Mouse (Mus musculus) midbrain, embryonic 14.5 days (tissue): ENCODE measurements around the gene Zranb1. TPM values are rescaled to one million over a fixed set of nuclear protein-coding genes. Genes with fewer than 3 reads are reported as not detected.

Source experiments
- ATAC-seq: fragments of 200-750 bp; cut with Nextera tagmentation; 2 replicates; pipeline ENCODE4 v1.8.0; 2017; ENCODE audit warnings: moderate number of reproducible peaks, moderate library complexity; ENCODE audit not compliant: low FRiP score, low TSS enrichment
- DNase-seq: peaks from one replicate; pipeline ENCODE4 v3.0.0-alpha.2; 2015
- H3K27ac ChIP-seq: fragments of 300-500 bp; sonication (generic); replicated peaks from 2 replicates; pipeline ENCODE4 v1.5.1; 2014; ENCODE audit warnings: mild to moderate bottlenecking, low read depth, low read length, moderate library complexity
- H3K27me3 ChIP-seq: fragments of 300-500 bp; sonication (generic); 2 replicates; pipeline ENCODE4 v1.6.1; 2014; ENCODE audit warnings: low read length, control low read depth, mixed read lengths; ENCODE audit not compliant: control insufficient read depth, insufficient read depth
- H3K36me3 ChIP-seq: fragments of 300-500 bp; sonication (generic); 2 replicates; pipeline ENCODE4 v1.6.1; 2014; ENCODE audit warnings: low read length, control low read depth; ENCODE audit not compliant: control insufficient read depth, insufficient read depth
- H3K4me1 ChIP-seq: fragments of 300-500 bp; sonication (generic); 2 replicates; pipeline ENCODE4 v1.6.1; 2014; ENCODE audit warnings: mild to moderate bottlenecking, antibody characterized with exemption, low read length, control low read depth; ENCODE audit not compliant: control insufficient read depth, insufficient read depth
- H3K4me2 ChIP-seq: fragments of 300-500 bp; sonication (generic); 2 replicates; pipeline ENCODE4 v1.6.1; 2014; ENCODE audit warnings: mild to moderate bottlenecking, low read length, moderate library complexity
- H3K4me3 ChIP-seq: fragments of 300-500 bp; sonication (generic); replicated peaks from 2 replicates; pipeline ENCODE4 v1.5.1; 2014; ENCODE audit warnings: low read depth, low read length
- H3K9ac ChIP-seq: fragments of 300-500 bp; sonication (generic); replicated peaks from 2 replicates; pipeline ENCODE4 v1.6.1; 2014; ENCODE audit warnings: mild to moderate bottlenecking, low read length, moderate library complexity
- H3K9me3 ChIP-seq: fragments of 300-500 bp; sonication (generic); 2 replicates; pipeline ENCODE4 v1.6.1; 2016; ENCODE audit warnings: low read length, control low read depth, mixed read lengths; ENCODE audit not compliant: control insufficient read depth
- WGBS: fragments of 180-500 bp; shearing (Covaris S2); extraction: QIAGEN DNeasy Blood & Tissue Kit; methylation state at CpG from one replicate; pipeline ENCODE4 v1.1.7; 2014; 5-methylcytosine and 5-hydroxymethylcytosine counted together
- polyA plus RNA-seq: library from polyadenylated mRNA; unstranded; fragments of >200 nt; fragmentation: Nextera tagmentation; extraction: Ambion mirVana; gene quantifications from 2 replicates; pipeline ENCODE4 v1.2.1, GENCODE M21; 2014

Zranb1 gene
- 32.8 and 35.1 TPM in 2 replicates for polyA plus RNA-seq

DNA sequence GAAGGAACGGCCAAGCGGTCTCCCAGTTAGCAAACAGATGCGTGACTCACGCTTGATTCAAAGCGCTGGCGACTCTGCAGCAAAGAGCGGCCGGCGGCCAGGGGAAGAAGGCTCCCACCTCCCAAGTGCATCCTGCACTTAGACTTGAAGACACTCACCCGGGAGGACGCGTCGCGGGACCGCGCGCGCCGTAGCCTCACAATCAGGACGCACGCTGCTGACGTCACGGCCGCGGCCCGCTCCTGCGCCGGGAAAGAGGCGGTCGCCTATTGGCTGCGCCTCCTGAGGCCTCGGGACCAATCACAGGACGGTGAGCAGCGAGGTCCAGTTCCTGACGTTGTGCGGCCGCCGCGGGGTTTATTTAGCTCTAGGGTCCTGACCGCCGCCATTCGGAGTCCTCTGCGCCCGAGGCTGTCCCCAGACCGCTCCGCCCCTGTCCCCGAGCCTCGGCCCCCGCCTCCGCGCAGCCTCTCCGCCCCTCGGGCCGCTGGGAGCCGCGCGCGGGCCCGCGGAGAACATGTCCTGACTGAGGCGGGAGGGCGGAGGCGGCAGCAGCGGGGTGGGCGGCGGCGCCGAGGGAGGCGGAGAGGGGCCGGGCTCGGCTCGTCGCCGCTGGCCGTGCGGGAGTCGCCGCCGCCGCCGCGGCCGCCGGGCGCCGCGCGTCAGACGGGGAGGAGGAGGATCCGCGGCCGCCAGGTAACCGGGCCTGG is at the start of gene Zranb1:
Gene Zranb1, plus strand, starts transcription at position 293 of the 710 bp plus-strand sequence.
- H3K4me3 ChIP-seq, result peak within 1 kb of the TSS; percentile 89
- H3K4me2 ChIP-seq, result peak within 1 kb of the TSS; percentile 85
- H3K27ac ChIP-seq, result peak within 1 kb of the TSS; percentile 98
- WGBS, result under 1% methylated on average over 92 of the region's 93 CpGs
- H3K9me3 ChIP-seq, result no peaks in the 10 kb centered on the region
- no peaks in the 10 kb centered on the region for H3K27me3 ChIP-seq
- peak; percentile 99 for ATAC-seq
- H3K4me1 ChIP-seq, result peaks cover 9% of the 10 kb centered on the region
- H3K36me3 ChIP-seq, result no peaks in the 10 kb centered on the region
- peak within 1 kb of the TSS; percentile 93 for H3K9ac ChIP-seq
- peak; percentile 100 for DNase-seq

DNA sequence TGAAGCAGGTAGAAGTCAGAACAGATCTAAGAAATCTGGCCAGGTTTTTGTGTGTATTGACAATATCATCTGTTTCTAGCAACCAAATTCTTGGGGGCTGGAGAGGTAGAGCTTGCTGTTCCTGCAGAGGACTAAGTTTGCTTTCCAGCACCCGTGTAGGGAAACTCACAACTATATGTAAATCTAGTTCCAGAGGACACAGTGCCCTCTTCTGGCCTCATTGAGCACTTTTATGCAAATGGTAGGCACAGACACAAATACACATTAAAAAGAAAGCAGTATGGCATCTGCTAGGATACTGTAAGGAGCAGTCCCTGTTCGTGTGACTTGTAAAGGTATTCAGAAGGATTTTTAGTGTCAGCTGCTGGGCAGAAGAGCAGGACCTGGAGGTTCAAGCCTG is 48.6 kb upstream of the Zranb1 start:
- peaks cover 74% of the 10 kb centered on the region for H3K36me3 ChIP-seq
- DNase-seq, result peak; percentile 48

DNA sequence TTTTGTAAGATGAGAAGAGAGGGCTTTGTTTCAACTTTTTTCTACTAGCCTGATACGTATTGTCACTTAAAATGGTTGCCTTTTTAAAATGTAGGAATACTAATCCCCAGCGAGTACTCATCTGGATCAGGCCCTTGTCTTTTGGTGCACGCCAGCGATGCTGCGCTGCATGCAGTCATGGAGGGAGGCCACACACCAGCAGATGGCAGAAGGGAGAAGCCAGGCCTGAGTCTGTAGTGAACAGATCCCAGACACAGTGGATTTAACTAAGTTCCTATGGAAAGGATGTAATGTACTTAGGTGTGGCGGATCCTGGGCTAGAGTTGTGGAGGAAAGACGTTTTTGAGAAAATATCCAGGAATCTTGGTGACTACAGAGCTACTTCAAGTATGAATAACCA is 46.9 kb upstream of the Zranb1 start:
- ATAC-seq, result no peak
- Histone ChIP-seq H3K4me1 (no peaks in the 10 kb centered on the region), H3K27ac (no peak overlapping the region), H3K4me3 (no peak overlapping the region), H3K9me3 (no peaks in the 10 kb centered on the region), H3K4me2 (no peak overlapping the region), H3K27me3 (no peaks in the 10 kb centered on the region), H3K9ac (no peak overlapping the region), H3K36me3 (peaks cover 60% of the 10 kb centered on the region)
- peak; percentile 50 for DNase-seq
- 92% methylated on average over 7 of the region's 7 CpGs for WGBS

More for the DNA sequence above, 48.6 kb upstream of the Zranb1 start:
- Histone ChIP-seq H3K4me2 (no peak overlapping the region), H3K9me3 (no peaks in the 10 kb centered on the region), H3K9ac (no peak overlapping the region), H3K27ac (no peak overlapping the region), H3K4me3 (no peak overlapping the region), H3K4me1 (no peaks in the 10 kb centered on the region), H3K27me3 (no peaks in the 10 kb centered on the region)
- no peak for ATAC-seq
- 71% methylated on average over 2 of the region's 2 CpGs for WGBS

DNA sequence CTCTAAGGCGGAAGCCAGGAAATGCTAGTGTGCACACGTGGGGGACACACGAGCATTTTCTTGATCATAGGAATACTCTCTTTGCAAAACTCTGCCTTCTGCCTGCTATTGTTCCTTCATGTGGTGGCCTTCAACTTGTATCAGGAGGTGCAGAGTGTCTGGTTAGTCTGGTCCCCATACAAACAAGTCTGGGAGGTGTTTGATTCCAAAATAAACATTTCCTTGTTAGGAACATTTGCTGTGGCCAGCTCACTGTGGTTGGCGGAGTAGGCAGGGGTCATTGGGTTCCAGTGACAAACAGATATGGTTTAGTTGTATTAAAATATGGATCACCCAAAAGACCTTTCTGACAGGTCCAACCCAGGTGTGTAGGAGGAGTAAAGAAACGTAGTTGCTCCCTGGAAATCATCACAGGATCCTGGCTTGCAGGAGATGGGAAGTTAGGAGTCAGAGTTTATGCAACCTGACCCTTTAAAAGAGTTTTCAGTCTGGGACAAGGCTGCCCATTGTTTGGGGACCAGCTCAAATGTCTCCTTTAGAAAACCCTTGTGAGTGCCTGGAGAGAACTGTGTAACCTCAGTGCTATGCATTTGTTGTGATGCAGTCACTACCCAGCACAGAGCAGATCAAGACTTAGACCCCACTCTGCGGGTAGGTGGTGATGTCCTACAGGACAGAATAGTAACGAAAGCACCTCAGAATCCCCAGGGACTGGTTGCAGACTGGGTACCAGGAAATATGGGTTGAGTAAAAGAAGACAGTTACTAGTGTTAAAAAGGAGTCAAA is 43.7 kb upstream of the Zranb1 start:
- Histone ChIP-seq H3K36me3 (peaks cover 33% of the 10 kb centered on the region), H3K9ac (no peak overlapping the region), H3K27me3 (no peaks in the 10 kb centered on the region), H3K4me1 (no peaks in the 10 kb centered on the region), H3K4me2 (no peak overlapping the region), H3K27ac (no peak overlapping the region), H3K9me3 (no peaks in the 10 kb centered on the region), H3K4me3 (no peak overlapping the region)
- DNase-seq (no peak), ATAC-seq (no peak)
- WGBS, result 84% methylated on average over 7 of the region's 7 CpGs

DNA sequence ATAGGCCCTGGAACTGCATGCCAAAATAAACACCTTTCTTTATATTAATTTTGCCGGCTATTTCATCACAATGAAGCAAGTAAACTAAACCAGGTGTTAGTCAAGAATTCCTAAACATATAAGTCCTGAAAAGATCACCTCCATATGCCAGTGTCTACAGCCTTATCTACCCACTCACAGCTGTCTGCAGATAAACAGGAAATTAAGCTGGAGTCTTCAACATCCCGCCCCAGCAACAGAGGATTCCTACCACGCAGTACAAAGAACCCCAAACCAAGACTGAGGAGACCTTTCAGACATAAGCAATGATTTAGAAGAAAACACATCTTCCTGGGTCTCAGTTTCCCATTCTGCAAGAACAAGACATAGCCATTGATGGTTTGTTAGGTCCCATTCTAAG is 42.9 kb upstream of the Zranb1 start:
- no peaks in the 10 kb centered on the region for H3K27me3 ChIP-seq
- H3K36me3 ChIP-seq, result peaks cover 25% of the 10 kb centered on the region
- H3K4me1 ChIP-seq, result no peaks in the 10 kb centered on the region
- H3K4me2 ChIP-seq, result no peak overlapping the region
- 92% methylated on average over 3 of the region's 3 CpGs for WGBS
- no peak overlapping the region for H3K4me3 ChIP-seq
- no peak overlapping the region for H3K27ac ChIP-seq
- ATAC-seq (no peak), DNase-seq (no peak)
- H3K9ac ChIP-seq, result no peak overlapping the region
- H3K9me3 ChIP-seq, result no peaks in the 10 kb centered on the region

DNA sequence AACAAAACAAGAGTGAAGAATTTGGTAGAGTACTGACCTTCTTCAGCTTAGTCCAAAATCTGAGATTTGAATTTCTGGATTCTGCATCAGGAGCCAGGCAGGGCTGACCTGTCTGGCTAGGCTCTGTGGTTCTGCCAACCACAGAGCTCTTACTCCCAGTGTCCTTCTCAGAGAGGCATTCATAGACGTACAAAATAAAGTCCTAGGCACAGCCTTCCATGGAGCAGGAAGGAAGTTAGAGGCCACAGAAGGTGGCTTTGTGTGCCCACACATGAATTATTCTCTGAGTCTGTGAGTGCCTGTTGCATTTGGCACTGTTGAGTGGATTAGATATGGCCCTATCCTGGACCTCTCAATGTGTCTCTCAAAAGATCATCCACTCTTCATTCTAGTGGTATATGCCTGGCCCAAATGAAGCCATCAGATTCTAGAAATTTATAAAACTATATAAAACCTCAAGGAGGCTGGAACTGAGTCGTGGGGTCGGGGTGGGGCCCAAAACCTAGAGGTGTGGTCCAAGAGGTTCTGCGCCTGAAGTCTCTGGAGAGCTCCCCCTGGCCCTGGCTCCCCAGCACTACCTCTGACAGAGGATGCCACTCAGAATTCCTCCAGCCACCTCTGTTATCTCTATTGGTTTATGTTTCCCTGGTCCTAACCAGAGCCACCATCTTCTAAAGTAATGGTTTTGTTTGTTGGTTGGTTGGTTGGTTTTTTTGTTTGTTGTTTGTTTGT is 42.3 kb upstream of the Zranb1 start:
- DNase-seq (no peak), ATAC-seq (no peak)
- H3K27me3 ChIP-seq, result no peaks in the 10 kb centered on the region
- peaks cover 18% of the 10 kb centered on the region for H3K36me3 ChIP-seq
- no peaks in the 10 kb centered on the region for H3K9me3 ChIP-seq
- no peak overlapping the region for H3K4me3 ChIP-seq
- H3K27ac ChIP-seq, result no peak overlapping the region
- H3K4me1 ChIP-seq, result no peaks in the 10 kb centered on the region
- 68% methylated on average over 4 of the region's 4 CpGs for WGBS
- no peak overlapping the region for H3K9ac ChIP-seq
- H3K4me2 ChIP-seq, result no peak overlapping the region

DNA sequence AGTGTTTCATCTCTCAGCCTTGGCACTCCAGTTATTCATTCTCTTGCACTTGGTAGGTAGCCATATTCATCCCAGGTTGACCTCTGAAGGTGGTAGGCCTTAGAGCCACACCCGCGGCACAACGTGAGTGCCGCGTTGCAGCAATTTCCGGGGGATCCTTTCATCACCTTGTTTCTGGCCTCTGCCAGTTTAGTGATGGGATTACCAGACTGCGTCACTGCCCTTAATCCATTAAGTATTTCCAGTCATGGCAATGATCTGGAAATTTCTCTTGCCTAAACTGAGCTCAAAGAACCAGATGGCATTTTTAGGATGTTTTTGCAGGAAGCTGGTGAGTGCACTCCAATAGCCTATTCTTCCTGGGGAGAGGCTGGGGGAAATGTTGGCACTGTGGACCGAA is 41.3 kb upstream of the Zranb1 start:
- Histone ChIP-seq H3K4me1 (no peaks in the 10 kb centered on the region), H3K27ac (no peak overlapping the region), H3K4me3 (no peak overlapping the region), H3K36me3 (peaks cover 8% of the 10 kb centered on the region), H3K9me3 (no peaks in the 10 kb centered on the region), H3K27me3 (no peaks in the 10 kb centered on the region), H3K4me2 (no peak overlapping the region), H3K9ac (no peak overlapping the region)
- 93% methylated on average over 8 of the region's 8 CpGs for whole genome bisulfite sequencing
- DNase-seq (no peak), ATAC-seq (no peak)

DNA sequence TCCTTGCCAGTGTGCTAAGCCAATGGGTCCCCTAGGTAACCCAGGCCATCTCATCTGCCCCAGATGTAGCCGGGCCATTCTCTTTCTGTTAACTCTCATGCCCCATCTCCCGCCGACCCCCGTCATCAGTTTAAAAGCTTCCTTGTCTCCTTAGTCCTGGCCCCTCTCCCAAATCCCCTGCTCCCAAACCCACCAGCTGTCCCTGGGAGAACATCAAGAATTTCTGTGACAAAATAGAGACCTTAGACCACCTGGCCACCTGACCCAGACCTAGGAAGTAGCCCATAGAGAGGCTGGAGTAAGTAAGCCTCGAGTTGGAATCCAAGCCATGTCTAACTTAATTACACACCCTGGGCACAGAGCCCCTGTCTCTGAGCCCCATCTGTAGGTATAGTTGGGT is 40.7 kb upstream of the Zranb1 start:
- no peaks in the 10 kb centered on the region for H3K27me3 ChIP-seq
- H3K9ac ChIP-seq, result no peak overlapping the region
- no peak overlapping the region for H3K27ac ChIP-seq
- H3K9me3 ChIP-seq, result no peaks in the 10 kb centered on the region
- peaks cover 5% of the 10 kb centered on the region for H3K36me3 ChIP-seq
- no peak overlapping the region for H3K4me2 ChIP-seq
- DNase-seq, result no peak
- H3K4me3 ChIP-seq, result no peak overlapping the region
- H3K4me1 ChIP-seq, result no peaks in the 10 kb centered on the region
- 86% methylated on average over 5 of the region's 5 CpGs for WGBS
- ATAC-seq, result no peak
